Mouse (Mus musculus) effector memory CD4-positive, alpha-beta T cell, adult 5 months (primary cell): Measurements from ENCODE around the gene Il17d. TPM values are rescaled to one million over a fixed set of nuclear protein-coding genes. Genes with fewer than 3 reads are reported as not detected.

Experiments
- polyA plus RNA-seq: library from polyadenylated mRNA; unstranded; fragments of 100-300 nt; shearing (Covaris generic); gene quantifications from one replicate; pipeline ENCODE4 v1.2.1, GENCODE M21; 2017

Il17d gene
- polyA plus RNA-seq: not detected

DNA sequence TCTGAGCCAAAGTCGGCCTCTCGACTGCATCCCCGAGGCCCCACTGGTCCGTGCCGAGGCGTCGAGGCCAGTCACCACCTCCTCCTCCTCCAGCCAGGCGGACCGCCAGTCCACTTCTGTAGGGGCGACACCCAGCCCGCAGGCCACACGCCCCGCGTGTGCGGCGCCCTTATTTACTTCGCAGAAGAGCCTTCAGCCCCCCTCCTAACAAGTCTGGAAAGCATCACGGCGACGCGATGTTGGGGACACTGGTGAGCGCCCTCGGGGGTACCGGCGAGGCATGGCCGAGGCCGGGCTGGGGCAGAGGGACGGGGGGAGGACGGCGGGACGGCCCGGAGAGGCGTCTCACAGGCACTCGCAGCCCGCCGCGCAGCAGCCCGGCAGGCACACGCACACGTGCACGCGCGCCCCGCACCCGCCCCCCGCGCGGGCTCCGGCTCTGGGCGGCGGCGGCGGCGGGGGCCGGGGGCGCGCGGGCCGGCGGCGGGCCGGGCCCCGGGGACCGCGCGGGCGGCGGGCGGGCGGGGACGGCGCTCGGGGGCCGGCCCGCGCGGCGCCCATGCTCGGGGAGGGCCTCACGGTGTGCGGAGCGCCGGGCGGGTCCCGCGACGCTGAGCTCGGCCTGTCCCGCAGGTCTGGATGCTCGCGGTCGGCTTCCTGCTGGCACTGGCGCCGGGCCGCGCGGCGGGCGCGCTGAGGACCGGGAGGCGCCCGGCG lies at the start of gene Il17d:
TSS of gene Il17d (plus strand) at position 107 of the 717 bp plus-strand sequence.

DNA sequence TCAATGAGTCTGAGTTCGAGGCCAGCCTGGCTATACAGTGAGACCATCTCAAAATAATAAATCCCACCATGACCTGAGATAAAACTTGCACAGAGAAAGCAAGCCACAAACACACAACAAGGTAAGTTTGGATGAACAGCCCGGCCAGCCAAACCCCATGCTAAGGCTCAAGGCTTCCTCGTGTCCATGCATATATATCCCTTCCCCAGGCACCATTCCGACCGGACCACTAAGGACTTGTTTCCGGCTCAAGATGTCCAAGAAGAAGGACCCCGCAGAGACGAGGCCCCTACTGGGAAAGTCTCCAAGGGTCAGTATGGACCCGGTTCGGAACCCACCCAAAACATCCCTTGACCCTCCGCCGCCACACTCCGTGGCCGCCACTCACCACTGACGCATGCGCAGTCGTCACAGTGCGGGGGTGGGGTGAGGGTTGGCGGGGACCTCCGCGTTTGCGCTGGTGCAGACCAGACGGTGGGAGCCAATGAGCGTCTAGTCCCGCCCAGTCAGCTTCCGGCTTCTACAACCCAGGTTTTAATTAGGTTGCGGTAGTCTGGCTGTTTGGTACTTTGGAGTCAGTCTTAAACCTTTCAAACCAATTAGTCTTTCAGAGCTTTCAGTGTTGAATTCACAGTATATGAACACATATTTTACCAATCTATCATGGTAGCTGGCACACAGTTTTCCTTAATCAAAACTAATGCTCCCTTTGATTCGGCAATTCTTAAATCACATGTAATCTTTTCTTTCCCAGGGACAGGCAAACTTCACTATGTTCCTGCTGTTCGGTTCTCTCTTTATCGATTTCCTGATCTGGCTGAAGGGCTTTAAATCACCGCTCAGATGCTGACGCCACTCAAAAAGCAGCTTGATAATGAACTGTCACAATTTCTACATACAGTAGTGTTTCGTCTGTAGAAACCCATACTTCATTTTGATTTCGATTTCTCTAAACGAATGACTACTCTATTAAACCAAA lies 46.9 kb downstream of the Il17d start, which contains the start of gene Eef1akmt1:
TSS of gene Eef1akmt1 (minus strand) at position 458 of the 979 bp plus-strand sequence.

Other genes starting within 250 kb of the Il17d start
- 15.3 TPM for gene Cryl1, start 126.2 kb upstream of the Il17d start, polyA plus RNA-seq
- gene Ift88, start 100.7 kb upstream of the Il17d start, polyA plus RNA-seq: 1.5 TPM
- gene Eef1akmt1, start 46.8 kb downstream of the Il17d start, polyA plus RNA-seq: 15.7 TPM
- 39.4 TPM for gene Xpo4, start 140.7 kb downstream of the Il17d start, polyA plus RNA-seq
- gene Gm49361, start 221.3 kb downstream of the Il17d start, polyA plus RNA-seq: not detected
- 110 TPM for gene Lats2, start 233.6 kb downstream of the Il17d start, polyA plus RNA-seq